Mouse (Mus musculus) lung, postnatal 36 days (tissue): ENCODE measurements at regions not wholly inside any gene's neighbourhood (a gene's known extent, or its start where the extent isn't known, plus 50 kb on each side); places are given as distances from the start of the nearest gene placed in this dataset.
A peak's percentile ranks its signal among the peaks of the same experiment; 100 is the strongest.

Experiments used
- DNase-seq: peaks from one replicate; pipeline ENCODE4 v3.0.0; 2022; ENCODE audit warnings: mixed read lengths

GRCm38 (mm10) chr2:166351581-166351980, 196.1 kb upstream of the Sulf2 start:
- DNase-seq = no peak

DNA sequence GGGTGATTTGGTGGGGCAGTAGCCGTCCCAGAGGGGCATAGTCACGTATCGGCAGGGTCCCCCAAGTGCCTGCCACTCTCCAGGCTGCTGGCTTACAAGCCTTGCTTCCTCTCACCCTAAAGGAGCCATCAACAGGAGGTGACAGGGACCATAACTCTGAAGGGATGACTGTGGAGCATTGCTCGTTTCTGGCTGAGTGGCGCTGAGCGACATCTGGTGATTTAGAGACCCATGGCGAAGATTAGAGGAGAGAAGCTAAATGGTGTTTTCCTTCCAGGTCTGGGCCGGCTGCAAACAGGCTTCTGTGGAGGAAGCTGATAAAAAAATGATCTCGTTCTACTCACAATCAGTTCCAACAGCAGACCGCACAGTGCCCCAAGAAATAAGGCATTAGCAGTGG, 193.2 kb upstream of the Sulf2 start:
- no peak for DNase-seq

GRCm38 (mm10) chr2:166346421-166347182, 191.1 kb upstream of the Sulf2 start:
- no peak for DNase-seq

DNA sequence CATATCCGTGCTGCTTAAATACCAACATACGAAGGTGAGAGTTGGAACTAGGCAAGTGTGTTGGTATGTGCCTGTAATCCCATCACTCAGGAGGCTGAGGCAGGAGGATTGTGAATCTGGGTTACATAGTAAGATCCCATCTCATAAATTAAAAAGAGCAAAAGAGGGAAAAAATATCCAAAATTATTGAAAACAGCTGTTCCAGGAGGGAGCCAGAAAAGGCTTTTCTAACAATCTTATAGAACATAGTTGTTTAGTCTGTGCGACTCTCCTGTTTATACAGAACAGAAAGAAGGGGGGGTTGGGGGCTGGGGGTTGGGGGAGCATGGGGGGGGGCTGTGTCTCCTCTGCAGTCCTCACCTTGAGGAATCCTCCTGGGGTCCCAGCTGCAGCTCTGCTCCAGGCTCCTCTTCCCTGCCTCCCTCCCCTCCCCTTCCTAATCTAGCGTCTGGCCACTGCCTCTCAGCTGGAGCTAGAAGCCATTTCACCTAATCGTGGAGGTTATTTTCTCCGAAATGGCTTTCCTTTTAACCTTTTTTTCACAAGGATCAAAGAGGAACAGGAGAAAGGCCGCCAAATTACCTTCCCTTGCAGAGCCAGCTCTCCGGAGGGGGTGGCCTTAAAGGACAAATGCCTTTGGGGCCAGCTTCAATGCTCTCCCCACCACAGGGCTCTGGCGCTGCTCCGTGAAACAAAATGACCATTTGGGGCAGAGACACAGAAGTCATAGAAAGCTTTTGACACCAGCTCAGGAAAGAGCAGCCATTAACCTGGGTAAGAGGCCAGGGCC, 188.3 kb upstream of the Sulf2 start:
- DNase-seq = no peak

- peak; percentile 52 for DNase-seq
Observed at GRCm38 (mm10) chr2:166342407-166342806, 186.9 kb upstream of the Sulf2 start.

DNA sequence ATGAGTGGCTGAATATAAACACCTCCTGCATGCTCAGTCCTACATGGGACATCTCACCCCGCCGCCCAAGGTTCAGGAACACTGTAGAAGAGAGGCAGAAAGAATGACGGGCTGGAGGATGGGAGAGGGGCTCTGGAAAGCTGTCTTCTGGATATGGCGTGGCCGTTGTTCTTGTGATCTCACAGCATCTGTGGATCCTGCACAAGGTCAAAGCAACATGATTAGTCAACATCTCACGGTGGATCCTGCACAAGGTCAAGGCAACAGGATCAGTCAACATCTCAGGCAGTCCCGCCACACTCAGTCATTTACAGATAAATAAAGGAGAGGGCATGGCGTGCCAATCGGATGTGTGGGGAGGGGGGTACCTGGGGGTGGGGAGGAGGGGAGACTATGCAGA, 184.7 kb upstream of the Sulf2 start:
- no peak for DNase-seq

DNA sequence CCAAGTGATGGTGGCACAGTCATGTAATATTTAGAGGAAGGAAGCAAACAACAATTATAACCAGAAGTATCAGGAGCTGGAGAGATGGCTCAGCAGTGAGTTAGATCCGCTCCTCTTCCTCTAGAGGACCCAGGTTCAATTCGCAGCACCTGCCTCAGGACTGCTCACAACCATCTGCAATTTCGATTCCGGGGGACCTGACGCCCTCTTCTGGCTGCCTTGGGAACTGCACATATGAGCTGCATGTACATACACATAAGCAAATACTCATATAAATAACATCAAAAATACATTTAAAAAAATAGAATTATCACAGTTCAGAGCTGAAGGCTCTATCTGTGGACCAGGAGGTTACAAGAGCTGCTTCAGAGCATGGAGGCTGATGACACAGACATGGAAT, 184.0 kb upstream of the Sulf2 start:
- DNase-seq = no peak

DNA sequence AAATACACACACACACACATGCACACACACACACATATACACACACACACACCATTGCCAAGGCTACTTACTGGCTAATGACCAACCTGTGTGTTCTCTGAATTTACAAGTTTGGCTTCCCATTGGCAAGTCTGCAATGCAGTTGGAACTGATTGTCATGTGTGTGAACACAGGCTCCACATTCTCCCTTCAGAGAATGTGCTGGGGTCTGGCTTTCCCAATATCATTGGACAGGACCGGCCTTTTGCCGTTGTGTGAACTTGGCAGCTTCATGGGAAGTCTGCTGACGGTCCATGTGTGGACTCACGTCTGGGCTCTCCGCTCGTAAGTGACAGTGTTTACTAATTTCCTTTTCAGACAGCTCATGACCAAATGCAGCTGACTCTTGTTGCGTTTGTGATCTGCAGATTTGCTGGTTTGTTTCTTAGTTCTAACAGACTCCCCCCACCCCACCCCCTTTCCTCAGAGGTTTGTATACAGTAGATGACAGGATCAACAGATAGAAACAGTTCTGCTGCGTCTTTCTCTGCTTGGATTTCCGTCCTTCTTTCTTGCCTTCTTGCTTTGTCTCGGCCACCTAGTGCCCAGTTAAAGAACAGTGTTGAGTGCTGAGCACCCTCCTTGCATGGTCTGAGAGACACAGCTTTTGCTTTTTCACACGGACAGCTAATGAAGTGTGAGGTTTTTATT, 183.1 kb upstream of the Sulf2 start:
- peak; percentile 28 for DNase-seq

DNA sequence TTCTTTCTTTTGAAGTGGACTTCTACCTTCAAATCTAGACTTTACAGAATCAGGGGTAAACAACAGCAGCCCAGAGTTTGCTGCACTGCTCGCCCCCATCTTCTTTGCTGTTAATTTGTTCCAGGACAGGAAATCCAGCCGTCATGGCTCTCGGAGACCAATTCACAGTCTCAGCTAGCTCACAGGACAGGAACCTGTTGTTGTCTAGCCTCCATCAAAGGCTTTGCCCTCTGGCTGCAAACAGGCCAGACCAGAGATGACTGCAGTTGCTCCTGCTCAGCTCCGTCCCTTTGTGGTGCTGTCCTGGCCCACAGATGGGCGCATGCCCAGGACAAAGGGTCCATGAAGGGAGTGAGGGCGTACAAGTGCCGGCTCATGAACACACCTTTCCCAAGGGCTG, 182.2 kb upstream of the Sulf2 start:
- no peak for DNase-seq

- DNase-seq = no peak
Observed at GRCm38 (mm10) chr2:166335702-166336101, 180.2 kb upstream of the Sulf2 start.

- no peak for DNase-seq
Observed at GRCm38 (mm10) chr2:166334559-166334958, 179.1 kb upstream of the Sulf2 start.

GRCm38 (mm10) chr2:166333818-166334217, 178.4 kb upstream of the Sulf2 start:
- no peak for DNase-seq

DNA sequence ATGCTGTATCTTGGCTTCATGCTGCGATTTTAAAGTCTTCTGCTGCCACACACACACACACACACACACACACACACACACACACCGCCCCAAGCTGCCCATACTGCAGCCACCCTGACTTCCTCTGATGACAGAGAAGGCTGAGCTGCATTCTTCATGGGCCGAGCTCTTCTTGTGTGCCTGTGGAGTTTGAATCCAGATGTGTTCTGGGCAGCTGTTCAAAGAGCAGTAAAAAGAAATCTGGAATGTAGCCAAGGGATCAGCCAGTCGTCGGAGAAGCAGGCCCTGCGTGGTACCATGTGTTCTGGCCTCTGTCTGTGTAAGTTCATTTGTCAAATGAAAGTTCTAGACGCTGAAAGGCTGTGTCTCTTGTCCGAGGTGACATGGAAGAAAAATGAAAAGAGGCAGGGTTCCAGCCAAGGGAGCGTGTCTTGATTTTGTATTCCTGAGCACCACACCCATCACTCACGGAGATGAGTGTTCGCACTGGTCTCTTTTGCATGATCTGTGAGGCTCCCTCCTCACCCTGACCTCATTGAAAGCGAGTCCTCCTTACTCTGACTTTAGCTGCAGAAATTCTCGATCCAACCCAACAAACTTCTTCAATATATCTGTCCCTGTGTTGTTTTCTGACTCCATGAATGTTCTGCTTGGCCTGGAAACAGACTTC, 177.4 kb upstream of the Sulf2 start:
- peak; percentile 30 for DNase-seq

DNA sequence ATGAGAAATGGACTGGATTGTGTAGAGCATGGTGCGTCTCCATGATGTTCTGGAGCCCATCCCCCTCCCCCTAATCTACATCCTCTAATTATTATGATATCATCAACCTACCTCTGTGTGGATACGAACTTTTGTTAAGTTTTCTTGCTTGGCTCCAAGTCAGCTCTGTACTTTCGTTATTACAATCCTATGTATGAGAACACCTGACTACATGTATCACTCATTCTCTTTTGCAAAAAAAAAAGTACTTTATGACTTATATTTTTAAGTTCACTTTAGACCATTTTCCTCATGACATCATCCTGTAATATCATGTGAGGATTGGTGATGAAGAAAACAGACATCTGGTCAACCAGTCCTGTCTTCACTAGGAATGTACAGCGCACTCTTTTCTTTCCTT, 175.7 kb upstream of the Sulf2 start:
- no peak for DNase-seq

- no peak for DNase-seq
Observed at GRCm38 (mm10) chr2:166330364-166330763, 174.9 kb upstream of the Sulf2 start.

GRCm38 (mm10) chr2:166329556-166330340, 174.3 kb upstream of the Sulf2 start:
- no peak for DNase-seq

DNA sequence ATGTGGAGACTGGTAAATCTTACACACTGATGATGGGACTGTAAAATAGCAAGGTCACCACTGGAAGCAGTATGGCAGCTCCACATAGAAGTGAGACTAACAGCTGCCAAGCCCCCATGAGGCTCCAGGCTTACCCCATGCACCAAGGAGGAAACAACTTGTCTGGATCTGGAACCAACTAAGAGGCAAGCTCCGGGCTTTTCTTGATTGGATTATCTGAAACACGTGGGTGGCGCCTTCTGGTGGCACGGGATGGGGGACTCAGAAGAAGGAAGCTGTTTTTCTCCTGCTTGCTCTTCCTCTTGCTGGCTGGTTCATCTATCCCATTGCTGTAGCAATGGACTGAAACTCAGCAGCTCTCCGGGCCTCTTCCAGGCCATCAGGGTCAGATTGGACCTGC, 171.5 kb upstream of the Sulf2 start:
- peak; percentile 29 for DNase-seq

DNA sequence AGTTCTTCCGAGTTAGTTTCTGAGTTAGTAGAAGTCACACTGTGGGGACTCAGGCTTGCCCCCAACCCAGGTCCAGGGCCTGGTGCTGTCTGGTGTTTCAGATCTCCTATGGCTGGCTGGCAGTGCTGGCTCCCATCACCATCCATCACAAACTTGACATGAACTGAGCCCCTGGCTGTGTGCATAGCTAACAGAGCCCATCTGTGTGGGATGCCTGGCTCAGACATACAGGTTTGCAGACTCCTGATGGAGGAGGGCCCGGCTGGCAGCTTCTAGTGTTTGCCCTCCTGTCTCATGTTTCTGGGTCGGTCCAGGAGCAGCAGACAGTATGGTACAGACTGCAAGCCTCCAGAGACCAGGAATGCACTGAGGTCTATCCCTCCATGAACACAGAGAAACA, 169.5 kb upstream of the Sulf2 start:
- DNase-seq = no peak

DNA sequence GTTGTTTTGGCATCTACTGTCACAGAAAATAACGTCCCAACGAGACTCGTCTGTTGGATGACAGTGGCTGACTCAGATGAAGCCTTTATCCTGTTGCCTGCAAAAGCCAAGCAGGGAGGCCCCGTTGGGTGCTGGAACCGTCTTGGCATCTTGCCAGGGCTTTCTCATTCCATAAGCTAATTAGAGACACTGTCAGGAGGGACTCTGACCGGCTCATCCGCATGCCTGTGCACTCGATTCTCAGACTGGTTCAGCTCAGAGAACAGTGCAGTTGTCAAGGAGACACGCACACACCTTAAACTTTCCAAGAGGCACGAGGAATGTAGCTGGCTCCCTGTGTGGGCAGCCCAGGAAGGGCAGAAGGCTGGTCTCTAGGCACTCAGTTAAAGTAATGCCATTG, 169.0 kb upstream of the Sulf2 start:
- DNase-seq = no peak

- DNase-seq = no peak
Observed at GRCm38 (mm10) chr2:166322668-166323043, 167.2 kb upstream of the Sulf2 start.

DNA sequence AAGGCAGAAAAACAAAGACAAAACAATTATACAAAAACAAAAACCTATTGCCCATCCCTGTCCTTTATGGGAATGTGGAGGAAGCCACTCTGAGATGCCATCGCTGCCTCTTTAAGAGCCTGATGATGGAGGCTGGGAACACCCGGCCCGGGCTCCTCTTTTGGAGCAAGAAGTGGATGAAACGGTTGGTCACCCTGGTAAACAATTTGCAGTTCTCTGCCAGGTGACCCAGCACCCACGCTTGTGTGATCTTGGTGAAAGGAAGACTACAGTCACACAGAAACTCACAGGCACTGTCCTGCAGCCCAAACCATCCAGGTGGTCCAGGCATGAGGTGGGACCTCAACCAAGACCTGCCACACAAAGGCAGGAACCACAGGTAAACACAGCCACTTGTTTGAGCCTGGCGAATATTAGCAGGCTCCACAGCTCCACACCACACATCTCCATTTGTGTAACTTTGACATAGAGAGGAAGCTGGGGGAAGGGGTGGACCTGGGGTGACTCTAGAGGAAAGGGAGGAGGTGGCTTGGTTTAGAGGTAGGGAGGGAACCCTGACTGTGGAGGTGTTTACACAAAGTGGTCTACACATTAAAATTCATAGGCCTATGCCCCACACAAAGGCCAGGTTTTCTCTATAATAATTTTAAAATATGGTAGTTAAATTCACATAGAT, 166.7 kb upstream of the Sulf2 start:
- no peak for DNase-seq

GRCm38 (mm10) chr2:166316409-166316916, 161.0 kb upstream of the Sulf2 start:
- DNase-seq = no peak
